Mouse (Mus musculus) yolk sac, embryonic 10.5 days (tissue): ENCODE results near the gene Olfr91.

ENCODE experiments used
- DNase-seq: peaks from one replicate; pipeline ENCODE4 v3.0.0-alpha.2; 2017; ENCODE audit warnings: low spot score

The Olfr91 gene

DNA sequence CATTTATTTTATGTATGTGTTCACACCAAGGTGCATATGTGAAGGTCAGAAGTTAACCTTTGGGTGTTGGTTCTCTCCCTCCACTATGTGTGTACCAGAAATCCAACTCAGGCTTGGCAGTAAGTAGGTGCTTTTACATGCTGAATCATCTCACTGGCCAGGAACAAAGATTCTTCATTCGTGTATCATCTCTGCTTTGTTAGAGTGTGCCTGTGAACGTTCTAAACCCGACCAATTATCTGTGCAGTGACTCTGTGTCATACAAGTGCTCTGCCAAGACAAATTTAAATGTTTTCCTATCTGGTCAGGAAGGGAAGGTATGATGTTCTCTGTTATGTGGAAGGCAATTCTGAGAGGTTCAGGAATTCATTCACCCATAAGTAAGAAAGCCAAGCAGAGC is 36.6 kb downstream of the Olfr91 start:
- no peak for DNase-seq

GRCm38 (mm10) chr17:37056957-37057356 is 41.1 kb downstream of the Olfr91 start:
- DNase-seq = no peak

- no peak for DNase-seq
These were observed 46.3 kb downstream of the Olfr91 start for GRCm38 (mm10) chr17:37051745-37052144.

DNA sequence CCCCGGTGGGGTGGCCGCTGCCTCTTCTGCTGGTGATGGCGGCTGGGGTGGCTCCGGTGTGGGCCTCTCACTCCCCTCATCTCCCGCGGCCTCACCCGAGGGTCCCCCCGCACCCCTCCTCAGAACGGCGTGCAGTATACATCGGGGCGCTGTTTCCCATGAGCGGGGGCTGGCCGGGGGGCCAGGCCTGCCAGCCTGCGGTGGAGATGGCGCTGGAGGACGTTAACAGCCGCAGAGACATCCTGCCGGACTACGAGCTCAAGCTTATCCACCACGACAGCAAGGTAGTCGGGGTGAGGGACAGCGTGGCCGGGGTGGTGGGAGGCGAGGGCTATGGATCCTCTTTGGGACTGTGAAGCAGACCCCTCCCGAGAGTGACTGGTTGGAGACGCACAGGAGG is 47.2 kb downstream of the Olfr91 start:
- DNase-seq = no peak

- peak; percentile 88 for DNase-seq
These were observed 47.7 kb downstream of the Olfr91 start for GRCm38 (mm10) chr17:37050399-37050798.

GRCm38 (mm10) chr17:37049570-37050310 is 48.3 kb downstream of the Olfr91 start:
- peak; percentile 65 for DNase-seq

- DNase-seq = no peak
These were observed 49.7 kb downstream of the Olfr91 start for GRCm38 (mm10) chr17:37048383-37048782.

DNA sequence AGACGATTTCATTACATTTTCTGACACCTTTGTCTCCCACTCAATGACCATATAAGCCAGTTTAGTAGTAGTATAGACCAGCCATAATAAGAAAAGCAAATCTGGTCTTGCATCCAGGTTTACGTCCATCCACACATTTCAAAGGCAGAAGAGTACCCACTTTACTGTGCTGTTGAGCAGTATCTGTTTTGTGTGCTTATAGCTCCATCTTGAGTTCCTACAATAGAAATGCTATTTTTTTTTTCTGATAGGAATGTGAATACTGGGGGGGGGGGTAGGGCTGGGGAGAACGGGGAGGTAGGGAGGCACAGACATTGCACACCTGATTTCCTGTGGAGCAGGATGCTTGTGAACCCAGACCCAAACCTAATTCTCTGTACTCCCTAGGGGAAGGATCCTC is 50.1 kb downstream of the Olfr91 start:
- no peak for DNase-seq

- DNase-seq = no peak
These were observed 50.6 kb downstream of the Olfr91 start for GRCm38 (mm10) chr17:37047332-37047976.

- peak; percentile 86 for DNase-seq
These were observed 51.6 kb downstream of the Olfr91 start for GRCm38 (mm10) chr17:37046312-37047112.

GRCm38 (mm10) chr17:37045611-37046311 is 52.3 kb downstream of the Olfr91 start, which contains the start of gene Gabbr1:
Gabbr1 (plus strand) TSS chr17:37045966.
- DNase-seq = peak; percentile 93

DNA sequence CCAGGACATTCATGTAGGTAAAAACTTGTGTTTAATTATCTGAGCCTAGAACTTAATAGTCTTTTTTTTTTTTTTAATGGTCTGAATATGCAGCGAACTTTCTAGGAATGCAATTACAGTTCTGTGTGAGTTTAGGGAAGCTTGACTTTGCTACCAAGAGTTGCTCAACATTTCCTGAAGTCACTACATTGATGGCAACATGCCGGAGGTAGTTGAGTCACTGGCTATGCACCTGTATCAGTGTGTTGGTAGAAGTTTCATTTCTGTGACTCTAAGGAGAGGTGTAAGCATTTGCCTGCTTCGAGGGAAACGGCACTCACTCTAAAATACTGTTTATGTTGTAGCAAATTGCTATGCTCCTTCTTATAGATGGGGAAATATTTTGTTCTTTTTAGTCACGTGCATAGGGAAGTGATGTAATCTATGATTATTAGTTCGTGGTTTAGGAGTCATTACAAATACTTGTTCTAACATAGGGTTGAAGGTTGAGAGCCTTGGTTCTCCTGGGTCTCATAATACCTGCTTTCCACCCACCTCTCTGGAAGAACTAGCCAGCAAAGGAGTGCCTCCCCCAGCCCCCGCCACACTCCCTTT is 53.3 kb downstream of the Olfr91 start:
- no peak for DNase-seq
